8 mouse cellular contexts compared by ENCODE assay signal in the genomic region with DNA sequence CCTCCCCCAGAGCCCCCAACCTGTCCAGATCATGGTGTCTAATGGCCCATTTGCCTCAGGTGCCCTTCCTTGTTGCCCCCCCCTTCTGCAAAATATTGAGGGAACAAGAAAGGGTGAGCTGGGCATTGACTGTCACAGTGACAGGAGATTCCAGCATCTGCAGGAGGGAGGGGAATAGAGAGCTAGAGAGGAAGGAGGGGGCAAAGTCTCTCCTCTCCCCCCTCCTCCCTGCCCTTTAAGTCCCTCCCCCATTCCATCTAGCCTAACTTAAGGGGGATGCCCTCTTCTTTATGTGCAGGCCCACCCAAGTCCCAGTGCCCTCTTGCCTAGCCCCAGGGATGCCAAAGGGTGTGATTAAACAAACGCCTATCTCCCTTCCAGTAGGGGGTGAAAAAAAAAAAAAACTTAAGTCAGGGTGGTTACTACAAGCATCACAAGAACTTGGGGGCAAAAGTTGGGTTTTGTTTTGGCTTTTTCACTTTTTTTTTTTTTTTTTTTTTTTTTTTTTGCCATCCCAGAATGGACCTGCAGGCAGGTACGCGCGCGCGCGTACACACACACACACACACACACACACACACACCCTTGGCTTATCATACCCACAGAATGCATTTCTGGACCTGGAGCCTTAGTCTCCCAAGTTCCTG.
A peak's percentile ranks its signal among the peaks of the same experiment; 100 is the strongest.
DNase-seq lines count a peak whose midpoint lies in the region; ATAC-seq and TF ChIP-seq lines count a peak whose summit lies in the region.

No protein-coding gene starts in this region.

- H3K27me3 ChIP-seq in heart, embryonic 13.5 days (replicated peaks) = peaks cover 100% of the 10 kb centered on the region
- peaks cover 76% of the 10 kb centered on the region for H3K27me3 ChIP-seq in forebrain, embryonic 11.5 days (ENCODE audit: control insufficient read depth, insufficient read depth, low read length)
- H3K27me3 ChIP-seq in limb, embryonic 13.5 days = peaks cover 100% of the 10 kb centered on the region

- DNase-seq in heart, adult 9 months (ENCODE audit: low spot score in 2 of 2) = no peak
- DNase-seq in ES-E14 (ENCODE audit: low read depth, low spot score) = no peak
- DNase-seq in forebrain, embryonic 11.5 days (ENCODE audit: low spot score) = no peak
- DNase-seq in c-Kit-positive CD71-positive TER-119-positive erythroid progenitor cells, embryonic 14.5 days (ENCODE audit: low spot score) = no peak
- DNase-seq in adrenal gland, postnatal 4 days (ENCODE audit: low spot score in 2 of 2) = no peak
- no peak for DNase-seq in left cerebral cortex, adult 8-10 months (ENCODE audit: low spot score in 2 of 2)

- 3% methylated on average over 7 of the region's 7 CpGs for WGBS in heart, embryonic 13.5 days
- WGBS in forebrain, embryonic 11.5 days = 0% methylated on average over 7 of the region's 7 CpGs
- 0% methylated on average over 7 of the region's 7 CpGs for WGBS in limb, embryonic 13.5 days

- peaks cover 63% of the 10 kb centered on the region for H3K4me1 ChIP-seq in heart, embryonic 13.5 days
- H3K4me1 ChIP-seq in ES-E14 (ENCODE audit: control insufficient read depth in 2 of 2, insufficient read depth in 2 of 2, low read length in 2 of 2, poor library complexity in 1 of 2) = peaks cover 0 to 6% of the 10 kb centered on the region in 2 experiments; a peak in 1 of 4 replicates
- peaks cover 29% of the 10 kb centered on the region for H3K4me1 ChIP-seq in forebrain, embryonic 11.5 days (replicated peaks; ENCODE audit: control insufficient read depth, insufficient read depth, low read length)
- H3K4me1 ChIP-seq in limb, embryonic 13.5 days = peaks cover 28% of the 10 kb centered on the region

- H3K4me2 ChIP-seq in heart, embryonic 13.5 days = peak overlapping the region; percentile 75
- H3K4me2 ChIP-seq in forebrain, embryonic 11.5 days (ENCODE audit: low read depth, low read length, severe bottlenecking) = peak overlapping the region; percentile 53
- peak overlapping the region; percentile 51 for H3K4me2 ChIP-seq in limb, embryonic 13.5 days (replicated peaks)

- no peak overlapping the region for H3K9ac ChIP-seq in heart, embryonic 13.5 days
- no peak overlapping the region for H3K9ac ChIP-seq in ES-E14 (ENCODE audit: insufficient read depth, low read depth, low read length, poor library complexity, severe bottlenecking)
- no peak overlapping the region for H3K9ac ChIP-seq in forebrain, embryonic 11.5 days (ENCODE audit: low read length)
- H3K9ac ChIP-seq in limb, embryonic 13.5 days = no peak overlapping the region

- ATAC-seq in heart, embryonic 13.5 days (ENCODE audit: extremely low read depth, insufficient number of reproducible peaks, low FRiP score, low TSS enrichment) = no peak
- no peak for ATAC-seq in forebrain, embryonic 11.5 days (replicated peaks; ENCODE audit: low FRiP score)
- no peak for ATAC-seq in limb, embryonic 13.5 days (ENCODE audit: low FRiP score, low read depth)

- in situ Hi-C loops in ES-E14 (cut with MboI; ENCODE audit: low sequenced_read_pairs in 2 of 2, unreplicated experiment in 2 of 2) = no loop called here

- H3K4me3 ChIP-seq in heart, embryonic 13.5 days = peak overlapping the region; percentile 54
- H3K4me3 ChIP-seq in ES-E14 (ENCODE audit: insufficient read depth in 1 of 2, low read depth in 1 of 2, low read length in 2 of 2, poor library complexity in 1 of 2, severe bottlenecking in 1 of 2) = peak overlapping the region; percentile 56 to 61; a peak in 3 of 4 replicates
- peak overlapping the region; percentile 18 for H3K4me3 ChIP-seq in forebrain, embryonic 11.5 days (ENCODE audit: low read depth, low read length)
- H3K4me3 ChIP-seq in limb, embryonic 13.5 days = peak overlapping the region; percentile 28

- no peak overlapping the region for H3K27ac ChIP-seq in heart, embryonic 13.5 days (replicated peaks)
- no peak overlapping the region for H3K27ac ChIP-seq in ES-E14 (ENCODE audit: insufficient read depth, low read depth, low read length, poor library complexity, severe bottlenecking)
- H3K27ac ChIP-seq in forebrain, embryonic 11.5 days (ENCODE audit: low read depth, low read length) = no peak overlapping the region
- no peak overlapping the region for H3K27ac ChIP-seq in limb, embryonic 13.5 days

- H3K9me3 ChIP-seq in heart, embryonic 13.5 days = no peaks in the 10 kb centered on the region
- H3K9me3 ChIP-seq in ES-E14 (ENCODE audit: control insufficient read depth, insufficient read depth, low read depth, low read length) = no peaks in the 10 kb centered on the region
- no peaks in the 10 kb centered on the region for H3K9me3 ChIP-seq in forebrain, embryonic 11.5 days (ENCODE audit: control insufficient read depth, low read length)
- H3K9me3 ChIP-seq in limb, embryonic 13.5 days = no peaks in the 10 kb centered on the region

- no peaks in the 10 kb centered on the region for H3K36me3 ChIP-seq in heart, embryonic 13.5 days
- no peaks in the 10 kb centered on the region for H3K36me3 ChIP-seq in ES-E14 (ENCODE audit: control insufficient read depth, insufficient read depth, low read length, poor library complexity, severe bottlenecking)
- H3K36me3 ChIP-seq in forebrain, embryonic 11.5 days (ENCODE audit: control insufficient read depth, insufficient read depth, low read length) = no peaks in the 10 kb centered on the region
- H3K36me3 ChIP-seq in limb, embryonic 13.5 days = no peaks in the 10 kb centered on the region

TF ChIP-seq in ES-E14, 5 proteins besides CTCF, POLR2A, EP300 and RAD21:
- TF ChIP-seq ZNF384 (IDR thresholded peaks at IDR 0.05; ENCODE audit: low read depth, low read length) (peak; percentile 94), MAFK (IDR thresholded peaks at IDR 0.05; ENCODE audit: insufficient read depth, low read depth, low read length) (no peak)
